Mouse (Mus musculus): ENCODE data around the gene Cep170.

GRCm38 (mm10) chr1:176712436-176712835 is 101.4 kb downstream of the Cep170 start:
- no peak for TF ChIP-seq CTCF (IDR thresholded peaks at IDR 0.05; ENCODE audit: insufficient read depth, low read depth, low read length)
- TF ChIP-seq POLR2A (IDR thresholded peaks at IDR 0.05; ENCODE audit: insufficient read depth, low read depth, low read length), result no peak

Data from olfactory bulb, adult 2 months (tissue).